Mouse (Mus musculus) cerebellum, adult 2 months (tissue): ENCODE measurements around the gene Pparg.

Experiments
- CTCF ChIP-seq: fragments of 200-500 bp; IDR thresholded peaks from 2 replicates; pipeline ENCODE4 v1.5.1; 2011; ENCODE audit warnings: low read depth, mild to moderate bottlenecking, control low read depth, low read length, moderate library complexity, borderline replicate concordance; ENCODE audit not compliant: insufficient read depth
- POLR2A ChIP-seq: fragments of 200-500 bp; IDR thresholded peaks from 2 replicates; pipeline ENCODE4 v1.6.1; 2011; ENCODE audit warnings: low read length, control low read depth, borderline replicate concordance; ENCODE audit not compliant: insufficient read depth

- no peak for TF ChIP-seq POLR2A
- no peak for TF ChIP-seq CTCF
Measured at GRCm38 (mm10) chr6:115396911-115397310, 36.2 kb downstream of the Pparg start.
